Comparison of ENCODE assay signal across 11 mouse cellular contexts in the genomic region with DNA sequence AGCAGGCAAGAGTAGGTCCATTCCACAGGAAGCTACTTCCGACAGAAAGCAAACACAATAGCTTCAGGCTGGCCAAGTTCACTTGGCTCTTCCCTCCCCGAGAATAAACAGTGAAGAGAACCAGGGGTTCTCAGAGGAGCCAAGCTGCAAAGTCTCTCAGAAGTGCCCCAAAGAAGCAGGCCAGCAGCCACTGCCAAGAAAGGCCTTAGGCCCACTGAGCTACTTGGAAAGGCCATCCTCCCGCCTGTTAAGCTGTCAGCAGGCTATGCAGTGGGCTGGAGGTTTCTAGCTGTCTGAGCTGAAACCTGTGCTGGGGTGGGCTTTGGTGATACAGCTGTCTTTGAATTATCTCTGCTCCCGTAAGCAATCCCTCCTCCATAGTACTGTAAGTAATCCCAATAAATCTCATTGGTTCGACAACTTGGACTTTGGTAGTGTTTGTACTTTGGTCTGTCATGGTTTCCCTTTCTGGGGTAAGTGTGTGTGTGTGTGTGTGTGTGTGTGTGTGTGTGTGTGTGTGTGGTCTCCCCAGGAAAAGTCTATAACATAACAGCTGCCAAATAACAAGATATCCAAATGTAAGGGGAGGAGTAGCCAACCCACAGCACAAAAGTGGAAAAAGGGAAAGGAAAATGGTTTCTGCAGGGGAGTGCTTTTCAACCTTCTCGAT. TPM values are rescaled to one million over a fixed set of nuclear protein-coding genes. Genes with fewer than 3 reads are reported as not detected.
DNase-seq lines count a peak whose midpoint lies in the region; ATAC-seq and TF ChIP-seq lines count a peak whose summit lies in the region.
"Had no signal": no experiment of that assay in that cellular context is flagged by ENCODE, and none has a peak within 500 bp of the region (broad histone marks: within the 10 kb centered on the region; RNA-seq: fewer than 3 reads in every experiment).

No protein-coding gene starts in this region.

- no peak for TF ChIP-seq CTCF in kidney, postnatal 0 days (IDR thresholded peaks at IDR 0.05; ENCODE audit: low read depth)

- no peaks in the 10 kb centered on the region for H3K9me3 ChIP-seq in kidney, postnatal 0 days (replicated peaks; ENCODE audit: low read length)
- no peaks in the 10 kb centered on the region for H3K9me3 ChIP-seq in liver, embryonic 16.5 days (replicated peaks; ENCODE audit: control insufficient read depth, low read length)
- H3K9me3 ChIP-seq: limb, embryonic 13.5 days had no signal

- intact Hi-C loops in heart, postnatal 10 days (cut with DNase I), result no loop called here

- DNase-seq in heart, adult 11 months, result peak; percentile 93
- DNase-seq in heart, adult 18-20 months, result no peak
- peak; percentile 61 for DNase-seq in kidney, postnatal 0 days (ENCODE audit: low spot score)
- no peak for DNase-seq in kidney, adult 18-20 months
- peak; percentile 14 to 23 for DNase-seq in heart, postnatal 10 days
- no peak for DNase-seq in layer of hippocampus, postnatal 36 days
- DNase-seq: adrenal gland, adult 2 months had no signal

- no peaks in the 10 kb centered on the region for H3K27me3 ChIP-seq in kidney, postnatal 0 days (ENCODE audit: insufficient read depth, low read length)
- H3K27me3 ChIP-seq in liver, embryonic 16.5 days (ENCODE audit: control insufficient read depth, insufficient read depth, low read depth, low read length), result 0 out of 2 replicates have a peak, but pooled peaks cover 4% of the 10 kb centered on the region
- H3K27me3 ChIP-seq: limb, embryonic 13.5 days had no signal

- H3K4me3 ChIP-seq in kidney, postnatal 0 days (replicated peaks; ENCODE audit: low read depth, low read length), result no peak overlapping the region
- peak overlapping the region; percentile 20; the same call in 1 of the 2 replicates for H3K4me3 ChIP-seq in liver, embryonic 16.5 days (ENCODE audit: low read depth, low read length)
- H3K4me3 ChIP-seq: layer of hippocampus, adult 2 months; limb, embryonic 13.5 days had no signal

- H3K27ac ChIP-seq in kidney, postnatal 0 days, result 0 out of 2 replicates have a peak overlapping the region, but pooled peaks have one; percentile 10
- H3K27ac ChIP-seq in liver, embryonic 16.5 days (ENCODE audit: low read length), result peak overlapping the region; percentile 100
- H3K27ac ChIP-seq: layer of hippocampus, adult 2 months; limb, embryonic 13.5 days had no signal

- H3K4me1 ChIP-seq in kidney, postnatal 0 days (replicated peaks; ENCODE audit: insufficient read depth, low read length), result no peaks in the 10 kb centered on the region
- H3K4me1 ChIP-seq in liver, embryonic 16.5 days (ENCODE audit: control insufficient read depth, low read depth, low read length), result peaks cover 32% of the 10 kb centered on the region
- H3K4me1 ChIP-seq: limb, embryonic 13.5 days had no signal

- H3K4me2 ChIP-seq in kidney, postnatal 0 days (ENCODE audit: low read length), result no peak overlapping the region
- H3K4me2 ChIP-seq in liver, embryonic 16.5 days (ENCODE audit: low read depth, low read length), result peak overlapping the region; percentile 72
- H3K4me2 ChIP-seq: limb, embryonic 13.5 days had no signal

- 43% methylated on average over 6 of the region's 6 CpGs for WGBS in kidney, postnatal 0 days
- 65% methylated on average over 6 of the region's 6 CpGs for WGBS in liver, embryonic 16.5 days (ENCODE audit: insufficient replicate concordance)

- no peaks in the 10 kb centered on the region for H3K36me3 ChIP-seq in kidney, postnatal 0 days (ENCODE audit: insufficient read depth, low read length)
- H3K36me3 ChIP-seq in liver, embryonic 16.5 days (ENCODE audit: control insufficient read depth, insufficient read depth), result no peaks in the 10 kb centered on the region
- H3K36me3 ChIP-seq: limb, embryonic 13.5 days had no signal

- ATAC-seq in kidney, postnatal 0 days (replicated peaks; ENCODE audit: low FRiP score, low read depth), result peak; percentile 43; the same call in 1 of the 2 replicates
- ATAC-seq in liver, embryonic 16.5 days (ENCODE audit: low read depth), result no peak
- no peak for ATAC-seq in megakaryocyte progenitor cell, adult 5-6 weeks (replicated peaks; ENCODE audit: poor library complexity)

- no peak overlapping the region for H3K9ac ChIP-seq in kidney, postnatal 0 days (ENCODE audit: low read depth, low read length)
- H3K9ac ChIP-seq in liver, embryonic 16.5 days (ENCODE audit: low read depth, low read length), result peak overlapping the region; percentile 28
- H3K9ac ChIP-seq: limb, embryonic 13.5 days had no signal

RNA-seq across cellular contexts. Expression of gene Mki67, which starts 7.6 kb away (rescaled TPM):
- 1 to 10 TPM; 1.4 to 1.8 TPM for total RNA-seq in heart, adult 18-20 months (2021)
- 15.4 and 15.6 TPM in 2 replicates for polyA plus RNA-seq in kidney, postnatal 0 days (2015; fragmentation: Nextera tagmentation; extraction: Ambion mirVana)
- 10 to 100 TPM; 33.3 to 39.2 TPM for total RNA-seq in heart, postnatal 10 days (2021)
- polyA plus RNA-seq in liver, embryonic 16.5 days (2015; fragmentation: Nextera tagmentation; extraction: Ambion mirVana), result 81.1 and 89.2 TPM in 2 replicates
- total RNA-seq in layer of hippocampus, postnatal 36 days (2021), result 1 to 10 TPM; 1.4 to 1.7 TPM
- total RNA-seq in megakaryocyte progenitor cell, adult 5-6 weeks (2015), result 389 and 403 TPM in 2 replicates
- 247 and 299 TPM in 2 replicates for total RNA-seq in megakaryocyte progenitor cell, adult 5-6 weeks (2017)

Comparison
In these comparisons a context has a peak if more than half of its experiments do, and no peak if none do; other contexts are left out.
1. DNase-seq: peak in heart, adult 11 months (single experiment), kidney, postnatal 0 days (single experiment) and heart, postnatal 10 days (2 of 2); none in heart, adult 18-20 months (0 of 2), kidney, adult 18-20 months (single experiment) and layer of hippocampus, postnatal 36 days (0 of 2).
2. RNA of gene Mki67, which starts 7.6 kb away (total RNA-seq): 247 to 403 TPM in megakaryocyte progenitor cell, adult 5-6 weeks and 33.3 to 39.2 TPM in heart, postnatal 10 days; 1.4 to 1.8 TPM in heart, adult 18-20 months and 1.4 to 1.7 TPM in layer of hippocampus, postnatal 36 days; every median in the first group is over 10 times any median in the second.